Comparison of ENCODE assay signal across 33 mouse cellular contexts in the genomic region with DNA sequence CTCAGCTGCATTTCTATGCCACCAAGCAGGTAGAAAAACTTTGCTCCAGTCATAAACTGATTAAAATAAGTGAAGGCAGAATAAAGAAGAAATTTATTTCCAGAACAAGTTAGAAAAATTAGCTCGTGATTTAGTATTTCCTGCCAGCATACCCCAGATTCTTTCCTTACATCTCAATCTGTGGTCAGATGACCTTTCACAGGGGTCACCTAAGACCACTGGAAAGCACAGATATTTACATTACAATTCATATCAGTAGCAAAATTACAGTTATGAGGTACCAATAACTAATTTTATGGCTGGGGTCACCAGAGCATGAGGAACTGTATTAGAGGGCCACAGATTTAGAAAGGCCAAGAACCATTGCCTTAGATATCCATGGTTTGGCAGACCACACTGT.
"Had no signal": no experiment of that assay in that cellular context is flagged by ENCODE, and none has a peak within 500 bp of the region (broad histone marks: within the 10 kb centered on the region; RNA-seq: fewer than 3 reads in every experiment).

No protein-coding gene starts in this region.

- H3K4me3 ChIP-seq: heart, embryonic 10.5 days; heart, embryonic 12.5 days; heart, embryonic 13.5 days; heart, embryonic 15.5 days; hindbrain, embryonic 10.5 days; hindbrain, embryonic 12.5 days; hindbrain, embryonic 13.5 days; hindbrain, embryonic 15.5 days; intestine, embryonic 15.5 days; kidney, embryonic 15.5 days; layer of hippocampus, adult 2 months had no signal

- H3K36me3 ChIP-seq: heart, embryonic 10.5 days; heart, embryonic 12.5 days; heart, embryonic 13.5 days; heart, embryonic 15.5 days; hindbrain, embryonic 10.5 days; hindbrain, embryonic 12.5 days; hindbrain, embryonic 13.5 days; hindbrain, embryonic 15.5 days; intestine, embryonic 15.5 days; kidney, embryonic 15.5 days had no signal

- H3K9ac ChIP-seq: heart, embryonic 12.5 days; heart, embryonic 13.5 days; heart, embryonic 15.5 days; hindbrain, embryonic 12.5 days; hindbrain, embryonic 13.5 days; hindbrain, embryonic 14.5 days; hindbrain, embryonic 15.5 days; intestine, embryonic 15.5 days; kidney, embryonic 15.5 days had no signal

- H3K4me1 ChIP-seq: heart, embryonic 15.5 days; hindbrain, embryonic 15.5 days; intestine, embryonic 15.5 days had no signal

- DNase-seq: heart, postnatal 10 days; heart, postnatal 14 days; heart, postnatal 36 days; heart, postnatal 4 days; kidney, adult 11 months; kidney, adult 18-20 months; kidney, adult 2 months; kidney, adult 8-10 months; kidney, adult 9 months; kidney, postnatal 10 days; kidney, postnatal 25 days; kidney, postnatal 36 days; kidney, postnatal 4 days; layer of hippocampus, adult 9-11 months; layer of hippocampus, postnatal 36 days had no signal

- H3K27ac ChIP-seq: heart, embryonic 10.5 days; heart, embryonic 13.5 days; heart, embryonic 15.5 days; hindbrain, embryonic 10.5 days; hindbrain, embryonic 12.5 days; hindbrain, embryonic 13.5 days; hindbrain, embryonic 14.5 days; hindbrain, embryonic 15.5 days; hindbrain, postnatal 0 days; intestine, embryonic 15.5 days; kidney, embryonic 15.5 days; layer of hippocampus, adult 2 months had no signal

- H3K4me2 ChIP-seq: heart, embryonic 11.5 days; heart, embryonic 12.5 days; heart, embryonic 13.5 days; heart, embryonic 15.5 days; hindbrain, embryonic 12.5 days; hindbrain, embryonic 13.5 days; hindbrain, embryonic 14.5 days; hindbrain, embryonic 15.5 days; intestine, embryonic 15.5 days; kidney, embryonic 15.5 days had no signal

- H3K27me3 ChIP-seq: heart, embryonic 12.5 days; heart, embryonic 13.5 days; heart, embryonic 15.5 days; hindbrain, embryonic 12.5 days; hindbrain, embryonic 13.5 days; hindbrain, embryonic 15.5 days; intestine, embryonic 15.5 days; kidney, embryonic 15.5 days had no signal

- H3K9me3 ChIP-seq: heart, embryonic 10.5 days; heart, embryonic 12.5 days; heart, embryonic 13.5 days; heart, embryonic 15.5 days; hindbrain, embryonic 10.5 days; hindbrain, embryonic 12.5 days; hindbrain, embryonic 13.5 days; hindbrain, embryonic 15.5 days; intestine, embryonic 15.5 days; kidney, embryonic 15.5 days had no signal

- ATAC-seq: hindbrain, embryonic 16.5 days; hindbrain, postnatal 0 days; inflammation-experienced regulatory T-cells, adult 6 months; intestine, embryonic 15.5 days; intestine, embryonic 16.5 days; intestine, postnatal 0 days had no signal
